Mouse (Mus musculus) midbrain, embryonic 16.5 days (tissue): Measurements from ENCODE around the gene Gm6096. TPM values are rescaled to one million over a fixed set of nuclear protein-coding genes. Genes with fewer than 3 reads are reported as not detected.

Experiments used
- ATAC-seq: fragments of 200-750 bp; cut with Nextera tagmentation; 2 replicates; pipeline ENCODE4 v1.8.0; 2017; ENCODE audit warnings: moderate TSS enrichment
- H3K27ac ChIP-seq: fragments of 300-500 bp; sonication (generic); 2 replicates; pipeline ENCODE4 v1.5.1; 2014; ENCODE audit warnings: mild to moderate bottlenecking, low read length, mixed read lengths
- H3K27me3 ChIP-seq: fragments of 300-500 bp; sonication (generic); 2 replicates; pipeline ENCODE4 v1.6.1; 2014; ENCODE audit warnings: low read depth, low read length, mixed read lengths; ENCODE audit not compliant: control insufficient read depth, insufficient read depth
- H3K36me3 ChIP-seq: fragments of 300-500 bp; sonication (generic); 2 replicates; pipeline ENCODE4 v1.6.1; 2014; ENCODE audit warnings: mild to moderate bottlenecking, low read length, moderate library complexity, mixed read lengths; ENCODE audit not compliant: control insufficient read depth, insufficient read depth
- H3K4me1 ChIP-seq: fragments of 300-500 bp; sonication (generic); 2 replicates; pipeline ENCODE4 v1.6.1; 2014; ENCODE audit warnings: mild to moderate bottlenecking, low read length, mixed read lengths; ENCODE audit not compliant: control insufficient read depth, insufficient read depth
- H3K4me2 ChIP-seq: fragments of 300-500 bp; sonication (generic); 2 replicates; pipeline ENCODE4 v1.6.1; 2014; ENCODE audit warnings: mild to moderate bottlenecking, low read length, mixed read lengths
- H3K4me3 ChIP-seq: fragments of 300-500 bp; sonication (generic); 2 replicates; pipeline ENCODE4 v1.5.1; 2014; ENCODE audit warnings: low read depth, mild to moderate bottlenecking, low read length, moderate library complexity, mixed read lengths
- H3K9ac ChIP-seq: fragments of 300-500 bp; sonication (generic); 2 replicates; pipeline ENCODE4 v1.6.1; 2014; ENCODE audit warnings: low read depth, low read length, mixed read lengths
- H3K9me3 ChIP-seq: fragments of 300-500 bp; sonication (generic); replicated peaks from 2 replicates; pipeline ENCODE4 v1.6.1; 2014; ENCODE audit warnings: mild to moderate bottlenecking, low read length, mixed read lengths; ENCODE audit not compliant: control insufficient read depth, poor library complexity, severe bottlenecking
- WGBS: fragments of 180-500 bp; shearing (Covaris S2); extraction: QIAGEN DNeasy Blood & Tissue Kit; methylation state at CpG from one replicate; pipeline ENCODE4 v1.1.7; 2014; 5-methylcytosine and 5-hydroxymethylcytosine counted together
- polyA plus RNA-seq: library from polyadenylated mRNA; unstranded; fragments of >200 nt; fragmentation: Nextera tagmentation; extraction: Ambion mirVana; gene quantifications from 2 replicates; pipeline ENCODE4 v1.2.1, GENCODE M21; 2015

The Gm6096 gene
- polyA plus RNA-seq, 1 experiment from 2014 or later = not detected

- peak overlapping the region; percentile 43 for H3K4me3 ChIP-seq
- 42% methylated on average over 7 of the region's 7 CpGs for WGBS
- H3K27me3 ChIP-seq = no peaks in the 10 kb centered on the region
- peak overlapping the region; percentile 94 for H3K27ac ChIP-seq
- peaks cover 25% of the 10 kb centered on the region for H3K4me1 ChIP-seq
- peak overlapping the region; percentile 72 for H3K4me2 ChIP-seq
- no peaks in the 10 kb centered on the region for H3K9me3 ChIP-seq
- H3K9ac ChIP-seq = peak overlapping the region; percentile 67
- 0 out of 2 replicates have a peak, but pooled peaks have one; percentile 0 for ATAC-seq
- peaks cover 13% of the 10 kb centered on the region for H3K36me3 ChIP-seq
Observed at GRCm38 (mm10) chr7:34232785-34233725, 17.8 kb upstream of the Gm6096 start.

- H3K4me3 ChIP-seq = peak overlapping the region; percentile 43
- peaks cover 16% of the 10 kb centered on the region for H3K4me1 ChIP-seq
- peak overlapping the region; percentile 72 for H3K4me2 ChIP-seq
- WGBS = under 1% methylated on average over 46 of the region's 46 CpGs
- H3K9me3 ChIP-seq = no peaks in the 10 kb centered on the region
- H3K9ac ChIP-seq = peak overlapping the region; percentile 67
- H3K36me3 ChIP-seq = peaks cover 19% of the 10 kb centered on the region
- H3K27me3 ChIP-seq = no peaks in the 10 kb centered on the region
- peak overlapping the region; percentile 94 for H3K27ac ChIP-seq
- peak; percentile 97 for ATAC-seq
Observed at GRCm38 (mm10) chr7:34233909-34234609, 16.8 kb upstream of the Gm6096 start.

GRCm38 (mm10) chr7:34234610-34235561 lies 16.0 kb upstream of the Gm6096 start:
- H3K27me3 ChIP-seq = no peaks in the 10 kb centered on the region
- H3K9ac ChIP-seq = peak overlapping the region; percentile 60
- ATAC-seq = peak; percentile 8; the same call in 1 of the 2 replicates
- H3K4me3 ChIP-seq = peak overlapping the region; percentile 43
- peaks cover 13% of the 10 kb centered on the region for H3K4me1 ChIP-seq
- peak overlapping the region; percentile 72 for H3K4me2 ChIP-seq
- H3K9me3 ChIP-seq = no peaks in the 10 kb centered on the region
- WGBS = 3% methylated on average over 17 of the region's 17 CpGs
- H3K36me3 ChIP-seq = peaks cover 26% of the 10 kb centered on the region
- H3K27ac ChIP-seq = peak overlapping the region; percentile 94

GRCm38 (mm10) chr7:34235602-34236001 lies 15.2 kb upstream of the Gm6096 start:
- Histone ChIP-seq H3K27me3 (no peaks in the 10 kb centered on the region), H3K36me3 (peaks cover 26% of the 10 kb centered on the region), H3K4me3 (no peak overlapping the region), H3K27ac (no peak overlapping the region), H3K4me2 (no peak overlapping the region), H3K9ac (no peak overlapping the region), H3K9me3 (no peaks in the 10 kb centered on the region), H3K4me1 (peaks cover 11% of the 10 kb centered on the region)
- 88% methylated on average over 5 of the region's 5 CpGs for WGBS
- no peak for ATAC-seq

GRCm38 (mm10) chr7:34238086-34238485 lies 12.8 kb upstream of the Gm6096 start:
- no peak overlapping the region for H3K4me3 ChIP-seq
- H3K27ac ChIP-seq = no peak overlapping the region
- no peak overlapping the region for H3K9ac ChIP-seq
- WGBS = 86% methylated on average over 5 of the region's 5 CpGs
- no peak overlapping the region for H3K4me2 ChIP-seq
- no peaks in the 10 kb centered on the region for H3K9me3 ChIP-seq
- H3K27me3 ChIP-seq = no peaks in the 10 kb centered on the region
- H3K4me1 ChIP-seq = peaks cover 11% of the 10 kb centered on the region
- ATAC-seq = no peak
- peaks cover 29% of the 10 kb centered on the region for H3K36me3 ChIP-seq

- Histone ChIP-seq H3K9ac (no peak overlapping the region), H3K9me3 (no peaks in the 10 kb centered on the region), H3K27me3 (no peaks in the 10 kb centered on the region), H3K4me1 (no peaks in the 10 kb centered on the region), H3K27ac (no peak overlapping the region), H3K4me2 (no peak overlapping the region), H3K4me3 (no peak overlapping the region), H3K36me3 (peaks cover 39% of the 10 kb centered on the region)
- WGBS = 90% methylated on average over 11 of the region's 11 CpGs
- no peak for ATAC-seq
Observed at GRCm38 (mm10) chr7:34242176-34242575, 8.7 kb upstream of the Gm6096 start.

- 95% methylated on average over 3 of the region's 3 CpGs for WGBS
- no peak overlapping the region for H3K4me3 ChIP-seq
Observed at GRCm38 (mm10) chr7:34246870-34247499, 3.9 kb upstream of the Gm6096 start.

GRCm38 (mm10) chr7:34252030-34252429 lies 1.2 kb downstream of the Gm6096 start:
- H3K4me2 ChIP-seq = no peak overlapping the region
- no peaks in the 10 kb centered on the region for H3K9me3 ChIP-seq
- H3K9ac ChIP-seq = no peak overlapping the region; the same call in 1 of the 2 replicates
- H3K36me3 ChIP-seq = peaks cover 29% of the 10 kb centered on the region
- H3K27ac ChIP-seq = peak overlapping the region; percentile 18; the same call in 1 of the 2 replicates
- no peaks in the 10 kb centered on the region for H3K27me3 ChIP-seq
- no peak overlapping the region for H3K4me3 ChIP-seq
- 80% methylated on average over 2 of the region's 2 CpGs for WGBS
- H3K4me1 ChIP-seq = no peaks in the 10 kb centered on the region
- peak; percentile 72; the same call in 1 of the 2 replicates for ATAC-seq

More at GRCm38 (mm10) chr7:34246870-34247499, 3.9 kb upstream of the Gm6096 start:
- ATAC-seq = no peak
- Histone ChIP-seq H3K4me2 (no peak overlapping the region), H3K9me3 (no peaks in the 10 kb centered on the region), H3K27me3 (no peaks in the 10 kb centered on the region), H3K36me3 (peaks cover 32% of the 10 kb centered on the region), H3K4me1 (no peaks in the 10 kb centered on the region), H3K9ac (no peak overlapping the region), H3K27ac (no peak overlapping the region)
